Mouse (Mus musculus) kidney, embryonic 14.5 days (tissue): ENCODE data around the gene Basp1. TPM values are rescaled to one million over a fixed set of nuclear protein-coding genes. Genes with fewer than 3 reads are reported as not detected.

ENCODE experiments used
- ATAC-seq: fragments of 200-750 bp; cut with Nextera tagmentation; 2 replicates; pipeline ENCODE4 v1.8.0; 2017; ENCODE audit warnings: moderate number of reproducible peaks, mild to moderate bottlenecking, moderate TSS enrichment, moderate library complexity; ENCODE audit not compliant: low FRiP score, low TSS enrichment
- H3K27ac ChIP-seq: fragments of 300-500 bp; sonication (generic); 2 replicates; pipeline ENCODE4 v1.5.1; 2014; ENCODE audit warnings: low read depth, mild to moderate bottlenecking, low read length, moderate library complexity, mixed read lengths
- H3K27me3 ChIP-seq: fragments of 300-500 bp; sonication (generic); 2 replicates; pipeline ENCODE4 v1.6.1; 2014; ENCODE audit warnings: mild to moderate bottlenecking, low read length; ENCODE audit not compliant: control insufficient read depth, insufficient read depth
- H3K36me3 ChIP-seq: fragments of 300-500 bp; sonication (generic); 2 replicates; pipeline ENCODE4 v1.6.1; 2014; ENCODE audit warnings: low read length, mixed read lengths; ENCODE audit not compliant: control insufficient read depth, insufficient read depth
- H3K4me1 ChIP-seq: fragments of 300-500 bp; sonication (generic); 2 replicates; pipeline ENCODE4 v1.6.1; 2014; ENCODE audit warnings: low read length, mixed read lengths; ENCODE audit not compliant: control insufficient read depth, insufficient read depth
- H3K4me2 ChIP-seq: fragments of 300-500 bp; sonication (generic); replicated peaks from 2 replicates; pipeline ENCODE4 v1.6.1; 2014; ENCODE audit warnings: low read depth, mild to moderate bottlenecking, low read length
- H3K4me3 ChIP-seq: fragments of 300-500 bp; sonication (generic); 2 replicates; pipeline ENCODE4 v1.5.1; 2014; ENCODE audit warnings: mild to moderate bottlenecking, low read length
- H3K9ac ChIP-seq: fragments of 300-500 bp; sonication (generic); 2 replicates; pipeline ENCODE4 v1.6.1; 2014; ENCODE audit warnings: low read depth, mild to moderate bottlenecking, low read length, moderate library complexity
- H3K9me3 ChIP-seq: fragments of 300-500 bp; sonication (generic); 2 replicates; pipeline ENCODE4 v1.6.1; 2016; ENCODE audit warnings: low read length; ENCODE audit not compliant: control insufficient read depth
- WGBS: fragments of 180-500 bp; shearing (Covaris S2); extraction: QIAGEN DNeasy Blood & Tissue Kit; methylation state at CpG from one replicate; pipeline ENCODE4 v1.1.7; 2014; 5-methylcytosine and 5-hydroxymethylcytosine counted together
- polyA plus RNA-seq: library from polyadenylated mRNA; unstranded; fragments of >200 nt; fragmentation: Nextera tagmentation; extraction: Ambion mirVana; gene quantifications from 2 replicates; pipeline ENCODE4 v1.2.1, GENCODE M21; 2014

Gene Basp1
- polyA plus RNA-seq, 1 experiment from 2014 or later = 23.4 TPM

DNA sequence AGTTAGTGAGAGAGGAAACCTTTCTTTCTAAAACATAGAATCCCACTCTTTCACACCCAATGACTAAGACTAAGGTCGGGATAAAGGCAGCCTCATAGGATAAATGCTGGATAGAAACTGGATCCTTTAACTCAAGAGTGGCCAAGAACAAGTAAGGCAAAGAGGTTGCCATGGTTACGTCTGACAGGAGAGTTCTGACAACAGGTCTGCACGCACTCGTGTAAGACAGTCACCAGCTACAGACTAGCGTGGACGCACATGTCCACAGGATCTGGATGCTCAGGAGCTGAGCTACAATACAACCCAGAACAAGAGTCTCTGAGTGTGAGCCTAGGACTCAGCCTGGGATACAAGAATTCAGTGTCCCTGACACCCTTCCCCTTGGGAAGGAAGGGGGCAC lies 26.0 kb downstream of the Basp1 start:
- Histone ChIP-seq H3K27ac (no peak overlapping the region), H3K9me3 (no peaks in the 10 kb centered on the region), H3K9ac (no peak overlapping the region), H3K4me2 (no peak overlapping the region), H3K27me3 (no peaks in the 10 kb centered on the region), H3K4me3 (no peak overlapping the region), H3K4me1 (no peaks in the 10 kb centered on the region), H3K36me3 (peaks cover 6% of the 10 kb centered on the region; the same call in 1 of the 2 replicates)
- ATAC-seq = no peak
- WGBS = 84% methylated on average over 6 of the region's 6 CpGs

DNA sequence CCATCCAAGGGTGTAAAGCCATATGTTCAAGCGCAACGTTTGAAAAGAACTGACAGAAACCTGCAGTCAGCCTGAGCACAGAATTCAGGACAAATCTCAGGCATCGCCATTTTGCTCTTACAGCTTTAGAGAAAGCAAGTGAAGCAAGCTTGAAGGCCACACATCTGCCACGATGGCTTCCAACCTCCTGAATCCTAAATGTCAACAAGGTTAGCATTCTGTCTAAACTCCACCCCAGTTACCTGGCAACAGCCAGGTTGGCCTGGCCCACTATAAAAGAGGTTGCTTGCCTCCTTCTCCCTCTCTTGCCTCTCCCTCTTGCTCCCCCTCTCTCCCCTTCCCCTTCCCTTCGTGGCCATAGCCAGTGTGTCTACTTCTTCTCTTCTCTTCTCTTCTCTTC lies 33.5 kb downstream of the Basp1 start:
- WGBS = 89% methylated on average over 5 of the region's 5 CpGs

GRCm38 (mm10) chr15:25378707-25379106 lies 34.9 kb downstream of the Basp1 start:
- Histone ChIP-seq H3K4me3 (no peak overlapping the region), H3K9me3 (no peaks in the 10 kb centered on the region), H3K27me3 (no peaks in the 10 kb centered on the region), H3K27ac (no peak overlapping the region), H3K9ac (no peak overlapping the region), H3K4me1 (0 out of 2 replicates have a peak, but pooled peaks cover 7% of the 10 kb centered on the region), H3K36me3 (no peaks in the 10 kb centered on the region), H3K4me2 (no peak overlapping the region)
- ATAC-seq = no peak
- WGBS = 89% methylated on average over 8 of the region's 8 CpGs

More for the DNA sequence above, 33.5 kb downstream of the Basp1 start:
- Histone ChIP-seq H3K27me3 (no peaks in the 10 kb centered on the region), H3K4me2 (no peak overlapping the region), H3K36me3 (no peaks in the 10 kb centered on the region), H3K4me3 (no peak overlapping the region), H3K4me1 (0 out of 2 replicates have a peak, but pooled peaks cover 7% of the 10 kb centered on the region), H3K27ac (no peak overlapping the region), H3K9ac (no peak overlapping the region), H3K9me3 (no peaks in the 10 kb centered on the region)
- no peak for ATAC-seq

DNA sequence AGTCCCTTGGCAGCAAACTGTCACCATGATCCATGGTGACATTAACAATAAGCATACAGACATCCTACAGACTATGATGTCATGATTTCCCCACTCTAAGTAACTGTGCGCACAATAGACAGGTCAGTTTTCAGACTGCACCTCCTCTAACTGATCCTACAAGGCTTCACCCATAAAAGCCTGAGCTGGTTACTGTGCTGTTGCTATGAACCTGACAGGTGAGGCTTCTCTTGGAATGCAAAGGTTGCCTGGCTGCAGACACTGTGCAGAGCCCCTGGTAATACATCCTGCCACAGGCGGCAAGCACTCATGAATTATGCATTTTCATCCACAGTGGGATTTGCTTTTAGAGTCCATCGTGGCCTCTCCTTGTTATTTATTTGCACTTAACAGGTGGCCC lies 36.6 kb downstream of the Basp1 start:
- Histone ChIP-seq H3K36me3 (no peaks in the 10 kb centered on the region), H3K27ac (no peak overlapping the region), H3K4me2 (no peak overlapping the region), H3K4me3 (no peak overlapping the region), H3K9me3 (no peaks in the 10 kb centered on the region), H3K27me3 (no peaks in the 10 kb centered on the region), H3K4me1 (0 out of 2 replicates have a peak, but pooled peaks cover 7% of the 10 kb centered on the region), H3K9ac (no peak overlapping the region)
- WGBS = 50% methylated on average over 3 of the region's 3 CpGs
- ATAC-seq = peak; percentile 56; the same call in 1 of the 2 replicates

GRCm38 (mm10) chr15:25373486-25373885 lies 40.1 kb downstream of the Basp1 start:
- no peaks in the 10 kb centered on the region for H3K36me3 ChIP-seq
- 0 out of 2 replicates have a peak, but pooled peaks cover 7% of the 10 kb centered on the region for H3K4me1 ChIP-seq
- H3K4me2 ChIP-seq = no peak overlapping the region
- WGBS = 72% methylated on average over 3 of the region's 3 CpGs
- no peak overlapping the region for H3K27ac ChIP-seq
- H3K9me3 ChIP-seq = no peaks in the 10 kb centered on the region
- ATAC-seq = no peak
- H3K9ac ChIP-seq = no peak overlapping the region
- H3K4me3 ChIP-seq = no peak overlapping the region
- no peaks in the 10 kb centered on the region for H3K27me3 ChIP-seq

- no peak overlapping the region for H3K9ac ChIP-seq
- no peaks in the 10 kb centered on the region for H3K36me3 ChIP-seq
- H3K4me2 ChIP-seq = no peak overlapping the region
- H3K4me3 ChIP-seq = no peak overlapping the region
- H3K27me3 ChIP-seq = no peaks in the 10 kb centered on the region
- WGBS = 79% methylated on average over 7 of the region's 7 CpGs
- ATAC-seq = no peak
- no peaks in the 10 kb centered on the region; the same call in 1 of the 2 replicates for H3K4me1 ChIP-seq
- no peak overlapping the region for H3K27ac ChIP-seq
- H3K9me3 ChIP-seq = no peaks in the 10 kb centered on the region
Observed at GRCm38 (mm10) chr15:25369522-25369921, 44.0 kb downstream of the Basp1 start.

- H3K4me1 ChIP-seq = no peaks in the 10 kb centered on the region; the same call in 1 of the 2 replicates
- H3K4me3 ChIP-seq = no peak overlapping the region
- no peak for ATAC-seq
- 41% methylated on average over 5 of the region's 5 CpGs for WGBS
- H3K4me2 ChIP-seq = no peak overlapping the region
- no peaks in the 10 kb centered on the region for H3K27me3 ChIP-seq
- no peaks in the 10 kb centered on the region for H3K9me3 ChIP-seq
- no peaks in the 10 kb centered on the region for H3K36me3 ChIP-seq
- H3K9ac ChIP-seq = no peak overlapping the region
- no peak overlapping the region for H3K27ac ChIP-seq
Observed at GRCm38 (mm10) chr15:25365503-25365902, 48.1 kb downstream of the Basp1 start.

DNA sequence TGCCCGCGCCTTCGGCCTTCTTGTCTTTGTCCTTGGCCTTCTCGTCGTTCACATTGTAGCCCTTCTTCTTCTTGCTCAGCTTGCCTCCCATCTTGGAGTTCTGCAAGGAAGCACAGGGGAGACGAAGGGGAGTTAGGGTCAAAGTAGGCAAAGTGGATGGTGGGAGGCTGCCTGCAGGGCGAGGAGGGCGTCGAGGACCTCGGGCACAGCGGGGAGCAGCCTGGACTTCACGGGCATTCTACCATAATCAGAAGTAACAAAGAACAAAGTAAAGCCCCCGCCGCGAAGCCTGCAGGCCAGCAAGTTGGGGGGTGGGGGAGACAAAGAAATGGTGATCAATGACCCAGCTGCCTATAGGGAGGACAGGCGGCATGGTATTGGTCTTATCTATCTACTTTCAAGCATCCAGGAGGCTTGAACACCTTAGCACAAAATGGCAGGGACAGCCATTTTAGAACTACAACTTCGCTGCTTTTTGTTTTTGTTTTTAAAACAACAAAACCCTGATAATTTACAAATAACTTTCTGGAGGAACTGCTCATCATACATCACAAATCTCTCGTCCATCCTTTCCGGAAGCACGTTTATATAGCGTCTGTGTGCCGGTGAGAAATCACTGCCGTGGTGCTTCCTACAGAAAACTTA lies 48.6 kb downstream of the Basp1 start:
- no peak overlapping the region for H3K27ac ChIP-seq
- no peaks in the 10 kb centered on the region for H3K27me3 ChIP-seq
- H3K9me3 ChIP-seq = no peaks in the 10 kb centered on the region
- H3K4me3 ChIP-seq = peak overlapping the region; percentile 40
- no peak for ATAC-seq
- no peaks in the 10 kb centered on the region; the same call in 1 of the 2 replicates for H3K4me1 ChIP-seq
- peak overlapping the region; percentile 69 for H3K4me2 ChIP-seq
- 25% methylated on average over 23 of the region's 23 CpGs for WGBS
- no peaks in the 10 kb centered on the region for H3K36me3 ChIP-seq
- peak overlapping the region; percentile 72 for H3K9ac ChIP-seq

GRCm38 (mm10) chr15:25364160-25364818 lies 49.3 kb downstream of the Basp1 start:
- 20% methylated on average over 86 of the region's 97 CpGs for WGBS
- no peaks in the 10 kb centered on the region for H3K9me3 ChIP-seq
- no peak overlapping the region for H3K27ac ChIP-seq
- no peaks in the 10 kb centered on the region; the same call in 1 of the 2 replicates for H3K4me1 ChIP-seq
- peak overlapping the region; percentile 72 for H3K9ac ChIP-seq
- H3K4me3 ChIP-seq = peak overlapping the region; percentile 40
- peak overlapping the region; percentile 69 for H3K4me2 ChIP-seq
- no peaks in the 10 kb centered on the region for H3K27me3 ChIP-seq
- no peaks in the 10 kb centered on the region for H3K36me3 ChIP-seq
- peak; percentile 77; the same call in 1 of the 2 replicates for ATAC-seq
